8 mouse cellular contexts compared by ENCODE assay signal in genomic region chr11:116086258-116087193, GRCm38 (mm10). TPM values are rescaled to one million over a fixed set of nuclear protein-coding genes. Genes with fewer than 3 reads are reported as not detected.
A peak's percentile ranks its signal among the peaks of the same experiment; 100 is the strongest.
DNase-seq lines count a peak whose midpoint lies in the region; ATAC-seq lines count a peak whose summit lies in the region.

Gene Wbp2, minus strand, starts transcription at chr11:116086995.

- peak; percentile 89 for ATAC-seq in erythroblast, adult 5-6 weeks (replicated peaks; ENCODE audit: low FRiP score, poor library complexity, severe bottlenecking)
- ATAC-seq in kidney, embryonic 15.5 days (replicated peaks; ENCODE audit: low FRiP score): peak; percentile 97
- peak; percentile 96 for ATAC-seq in monocyte, adult 5-6 weeks (replicated peaks; ENCODE audit: insufficient number of reproducible peaks, low FRiP score, low TSS enrichment, poor library complexity, severe bottlenecking)

- DNase-seq in B cell, adult 2 months: peak; percentile 96 to 97
- DNase-seq in brain, adult 2 months (ENCODE audit: low read depth, low spot score): peak; percentile 100
- DNase-seq in heart, embryonic 10.5 days (ENCODE audit: low spot score): peak; percentile 100
- peak; percentile 97 for DNase-seq in liver
- peak; percentile 94 to 96 for DNase-seq in spleen, postnatal 4 days (ENCODE audit: low spot score in 2 of 2)

- peak within 1 kb of the TSS; percentile 88 for H3K27ac ChIP-seq in heart, embryonic 10.5 days
- peak within 1 kb of the TSS; percentile 87 for H3K27ac ChIP-seq in kidney, embryonic 15.5 days

- H3K4me2 ChIP-seq in kidney, embryonic 15.5 days: peak within 1 kb of the TSS; percentile 61

- 7% methylated on average over 38 of the region's 43 CpGs for WGBS in heart, embryonic 10.5 days
- 3% methylated on average over 38 of the region's 43 CpGs for WGBS in kidney, embryonic 15.5 days

- H3K9ac ChIP-seq in kidney, embryonic 15.5 days: peak within 1 kb of the TSS; percentile 40

- no peaks in the 10 kb centered on the region for H3K27me3 ChIP-seq in heart, embryonic 10.5 days (ENCODE audit: insufficient read depth, poor library complexity, severe bottlenecking)
- H3K27me3 ChIP-seq in kidney, embryonic 15.5 days: no peaks in the 10 kb centered on the region

- H3K4me1 ChIP-seq in heart, embryonic 10.5 days: peaks cover 31% of the 10 kb centered on the region
- H3K4me1 ChIP-seq in kidney, embryonic 15.5 days: peaks cover 23% of the 10 kb centered on the region

- no peaks in the 10 kb centered on the region for H3K9me3 ChIP-seq in heart, embryonic 10.5 days
- no peaks in the 10 kb centered on the region for H3K9me3 ChIP-seq in kidney, embryonic 15.5 days (replicated peaks)

- H3K4me3 ChIP-seq in heart, embryonic 10.5 days: peak within 1 kb of the TSS; percentile 63
- peak within 1 kb of the TSS; percentile 55 for H3K4me3 ChIP-seq in kidney, embryonic 15.5 days (replicated peaks)

- peaks cover 35% of the 10 kb centered on the region for H3K36me3 ChIP-seq in heart, embryonic 10.5 days
- peaks cover 34% of the 10 kb centered on the region for H3K36me3 ChIP-seq in kidney, embryonic 15.5 days

RNA-seq across cellular contexts. Expression of gene Wbp2, which starts in this region (rescaled TPM):
- 105 and 125 TPM in 2 replicates for total RNA-seq in erythroblast, adult 5-6 weeks (2015; ENCODE audit: low replicate concordance)
- total RNA-seq in erythroblast, adult 5-6 weeks (2017; ENCODE audit: low replicate concordance): 58.0 and 68.8 TPM in 2 replicates
- polyA plus RNA-seq in heart, embryonic 10.5 days (2016; fragmentation: Nextera tagmentation; extraction: Ambion mirVana): 122 and 158 TPM in 2 replicates
- polyA plus RNA-seq in kidney, embryonic 15.5 days (2015; fragmentation: Nextera tagmentation; extraction: Ambion mirVana): 82.1 and 101 TPM in 2 replicates
- 59.0 to 73.8 TPM (median 62.7 TPM) in 3 replicates for total RNA-seq in monocyte, adult 5-6 weeks (2017)

Comparison
In these comparisons a context has a peak if more than half of its experiments do, and no peak if none do; other contexts are left out.
1. Peak in every context shown above with its lines: DNase-seq, ATAC-seq, H3K4me3 ChIP-seq and H3K27ac ChIP-seq.